Mouse (Mus musculus): Measurements from ENCODE around the gene Nfkbid.

Gene Nfkbid

GRCm38 (mm10) chr7:30421175-30421889 lies at the start of gene Nfkbid:
Gene Nfkbid, plus strand, starts transcription at chr7:30421732.
- DNase-seq: peak; percentile 67 to 76

GRCm38 (mm10) chr7:30373501-30373962 lies 48.0 kb upstream of the Nfkbid start:
- peak; percentile 94 to 98 for DNase-seq

- no peak for DNase-seq
Measured at GRCm38 (mm10) chr7:30380061-30380460, 41.5 kb upstream of the Nfkbid start.

- DNase-seq: no peak
Measured at GRCm38 (mm10) chr7:30384106-30384505, 37.4 kb upstream of the Nfkbid start.

GRCm38 (mm10) chr7:30392746-30393520 lies 28.6 kb upstream of the Nfkbid start:
- no peak for DNase-seq

- no peak for DNase-seq
Measured at GRCm38 (mm10) chr7:30393631-30394030, 27.9 kb upstream of the Nfkbid start.

GRCm38 (mm10) chr7:30394379-30394778 lies 27.2 kb upstream of the Nfkbid start:
- DNase-seq: no peak

- no peak for DNase-seq
Measured at GRCm38 (mm10) chr7:30394871-30395270, 26.7 kb upstream of the Nfkbid start.

GRCm38 (mm10) chr7:30399671-30400070 lies 21.9 kb upstream of the Nfkbid start:
- no peak for DNase-seq

- no peak for DNase-seq
Measured at GRCm38 (mm10) chr7:30402343-30402742, 19.2 kb upstream of the Nfkbid start.

GRCm38 (mm10) chr7:30408639-30409038 lies 12.9 kb upstream of the Nfkbid start:
- DNase-seq: no peak

GRCm38 (mm10) chr7:30409789-30410188 lies 11.7 kb upstream of the Nfkbid start:
- DNase-seq: no peak

GRCm38 (mm10) chr7:30411023-30411422 lies 10.5 kb upstream of the Nfkbid start:
- no peak for DNase-seq

GRCm38 (mm10) chr7:30412735-30413147 lies 8.8 kb upstream of the Nfkbid start:
- no peak for DNase-seq

GRCm38 (mm10) chr7:30413596-30413995 lies 7.9 kb upstream of the Nfkbid start, which contains the start of gene Tyrobp:
Gene Tyrobp, plus strand, starts transcription at chr7:30413760.
- no peak for DNase-seq

GRCm38 (mm10) chr7:30417856-30418255 lies 3.7 kb upstream of the Nfkbid start:
- DNase-seq: no peak

GRCm38 (mm10) chr7:30419561-30420499 lies 1.7 kb upstream of the Nfkbid start, which contains the start of gene Hcst:
Gene Hcst, minus strand, starts transcription at chr7:30419854.
- no peak for DNase-seq

- no peak for DNase-seq
Measured at GRCm38 (mm10) chr7:30420673-30421072, 859 bp upstream of the Nfkbid start.

GRCm38 (mm10) chr7:30421890-30422435 lies 431 bp downstream of the Nfkbid start:
- DNase-seq: peak; percentile 96 to 97

- no peak for DNase-seq
Measured at GRCm38 (mm10) chr7:30422560-30422959, 1.0 kb downstream of the Nfkbid start.

- peak; percentile 59 to 71 for DNase-seq
Measured at GRCm38 (mm10) chr7:30423071-30423641, 1.6 kb downstream of the Nfkbid start.

- no peak for DNase-seq
Measured at GRCm38 (mm10) chr7:30429327-30429726, 7.8 kb downstream of the Nfkbid start.

Measured in cerebellum, adult 18-20 months (tissue).